Mouse (Mus musculus) heart, adult 2 months (tissue): ENCODE measurements at regions not wholly inside any gene's neighbourhood (a gene's known extent, or its start where the extent isn't known, plus 50 kb on each side); places are given as distances from the start of the nearest gene placed in this dataset.

Experiments used
- CTCF ChIP-seq: fragments of 200-600 bp; IDR thresholded peaks from 2 replicates; pipeline ENCODE4 v1.8.1; 2022; ENCODE audit warnings: antibody characterized with exemption, mild to moderate bottlenecking, moderate library complexity
- EP300 ChIP-seq: fragments of 200-500 bp; IDR thresholded peaks from 2 replicates; pipeline ENCODE4 v1.6.1; 2011; ENCODE audit warnings: low read depth, low read length, control low read depth; ENCODE audit not compliant: insufficient read depth
- POLR2A ChIP-seq: fragments of 200-500 bp; IDR thresholded peaks from 2 replicates; pipeline ENCODE4 v1.6.1; 2011; ENCODE audit warnings: mild to moderate bottlenecking, low read depth, low read length, control low read depth; ENCODE audit not compliant: insufficient read depth

DNA sequence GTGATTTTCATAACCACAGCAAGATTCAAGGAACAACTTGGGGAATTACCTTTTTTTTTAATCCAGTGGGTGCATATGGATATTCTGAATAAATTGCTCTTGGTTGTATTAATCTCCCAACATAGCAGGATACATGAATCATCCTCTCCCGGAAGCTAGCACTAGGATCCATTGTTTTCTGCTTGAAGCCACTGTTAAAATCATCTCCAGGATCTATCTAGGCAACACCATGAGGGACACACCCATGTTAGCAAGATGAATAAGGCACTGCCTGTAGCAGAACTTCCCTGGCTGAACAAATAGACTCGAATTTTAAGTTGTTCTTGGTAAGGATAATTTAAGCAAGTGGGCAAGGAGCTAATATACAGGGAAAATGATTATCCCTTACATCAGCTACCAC is 427.8 kb downstream of the Cbln4 start:
- no peak for TF ChIP-seq CTCF
- TF ChIP-seq POLR2A: no peak
- no peak for TF ChIP-seq EP300
